Mouse (Mus musculus): Measurements from ENCODE around the gene Doc2a. TPM values are rescaled to one million over a fixed set of nuclear protein-coding genes. Genes with fewer than 3 reads are reported as not detected.
A peak's percentile ranks its signal among the peaks of the same experiment; 100 is the strongest.

The Doc2a gene
- polyA plus RNA-seq, 1 experiment, result not detected

GRCm38 (mm10) chr7:126877239-126877638 is 30.0 kb downstream of the Doc2a start:
- TF ChIP-seq POLR2A (IDR thresholded peaks at IDR 0.05; ENCODE audit: insufficient read depth, low read depth, low read length) (no peak), CTCF (IDR thresholded peaks at IDR 0.05; ENCODE audit: insufficient read depth, low read depth, low read length) (no peak)
- 97% methylated on average over 1 of the region's 1 CpGs for WGBS
- Histone ChIP-seq H3K27ac (ENCODE audit: insufficient read depth, low read depth, low read length) (no peak overlapping the region), H3K4me3 (ENCODE audit: insufficient read depth, low read depth, low read length) (no peak overlapping the region), H3K4me1 (ENCODE audit: control insufficient read depth, insufficient read depth, low read length) (peaks cover 9% of the 10 kb centered on the region)

DNA sequence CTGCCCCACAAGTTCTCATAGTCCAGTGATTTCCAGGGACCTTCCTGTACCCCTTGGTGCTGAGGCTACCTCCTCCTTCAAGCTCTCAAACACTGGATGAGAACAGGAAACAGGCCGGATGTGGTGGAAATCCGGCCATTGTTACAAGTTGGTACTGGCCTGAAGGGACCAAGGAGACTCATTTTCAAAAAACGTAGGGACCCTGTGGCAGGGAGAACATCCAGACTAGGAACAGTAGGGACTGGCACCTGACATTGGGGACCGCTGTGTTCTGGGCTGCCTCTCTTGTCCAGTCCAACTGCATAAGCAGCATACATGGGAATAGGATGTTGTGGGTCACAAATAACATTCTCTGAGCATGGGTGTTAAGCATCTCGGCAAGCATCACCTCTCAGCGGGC is 33.8 kb downstream of the Doc2a start:
- H3K27ac ChIP-seq (ENCODE audit: insufficient read depth, low read depth, low read length), result no peak overlapping the region

GRCm38 (mm10) chr7:126883731-126884181 is 36.5 kb downstream of the Doc2a start:
- peaks cover 13% of the 10 kb centered on the region for H3K4me1 ChIP-seq (ENCODE audit: control insufficient read depth, insufficient read depth, low read length)
- TF ChIP-seq POLR2A (IDR thresholded peaks at IDR 0.05; ENCODE audit: insufficient read depth, low read depth, low read length), result no peak
- TF ChIP-seq CTCF (IDR thresholded peaks at IDR 0.05; ENCODE audit: insufficient read depth, low read depth, low read length), result no peak
- WGBS, result 0% methylated on average over 15 of the region's 15 CpGs
- H3K27ac ChIP-seq (ENCODE audit: insufficient read depth, low read depth, low read length), result peak overlapping the region; percentile 98
- peak overlapping the region; percentile 94 for H3K4me3 ChIP-seq (ENCODE audit: insufficient read depth, low read depth, low read length)

More for the DNA sequence above, 33.8 kb downstream of the Doc2a start:
- Histone ChIP-seq H3K4me1 (ENCODE audit: control insufficient read depth, insufficient read depth, low read length) (peaks cover 11% of the 10 kb centered on the region), H3K4me3 (ENCODE audit: insufficient read depth, low read depth, low read length) (no peak overlapping the region)
- no peak for TF ChIP-seq POLR2A (IDR thresholded peaks at IDR 0.05; ENCODE audit: insufficient read depth, low read depth, low read length)
- TF ChIP-seq CTCF (IDR thresholded peaks at IDR 0.05; ENCODE audit: insufficient read depth, low read depth, low read length), result no peak
- 43% methylated on average over 6 of the region's 6 CpGs for WGBS

GRCm38 (mm10) chr7:126884286-126885164 is 37.3 kb downstream of the Doc2a start, which contains the start of gene Taok2:
Gene Taok2, minus strand, starts transcription at chr7:126884703.
- under 1% methylated on average over 56 of the region's 56 CpGs for WGBS
- peak within 1 kb of the TSS; percentile 98 for H3K27ac ChIP-seq (ENCODE audit: insufficient read depth, low read depth, low read length)
- H3K4me1 ChIP-seq (ENCODE audit: control insufficient read depth, insufficient read depth, low read length), result peaks cover 13% of the 10 kb centered on the region
- TF ChIP-seq POLR2A (IDR thresholded peaks at IDR 0.05; ENCODE audit: insufficient read depth, low read depth, low read length), result peak; percentile 97
- no peak for TF ChIP-seq CTCF (IDR thresholded peaks at IDR 0.05; ENCODE audit: insufficient read depth, low read depth, low read length)
- H3K4me3 ChIP-seq (ENCODE audit: insufficient read depth, low read depth, low read length), result peak within 1 kb of the TSS; percentile 94

GRCm38 (mm10) chr7:126887281-126887680 is 40.1 kb downstream of the Doc2a start:
- peaks cover 4% of the 10 kb centered on the region; the same call in 1 of the 2 replicates for H3K4me1 ChIP-seq (ENCODE audit: control insufficient read depth, insufficient read depth, low read length)
- WGBS, result 96% methylated on average over 5 of the region's 5 CpGs
- H3K27ac ChIP-seq (ENCODE audit: insufficient read depth, low read depth, low read length), result no peak overlapping the region
- H3K4me3 ChIP-seq (ENCODE audit: insufficient read depth, low read depth, low read length), result no peak overlapping the region
- TF ChIP-seq POLR2A (IDR thresholded peaks at IDR 0.05; ENCODE audit: insufficient read depth, low read depth, low read length) (no peak), CTCF (IDR thresholded peaks at IDR 0.05; ENCODE audit: insufficient read depth, low read depth, low read length) (no peak)

DNA sequence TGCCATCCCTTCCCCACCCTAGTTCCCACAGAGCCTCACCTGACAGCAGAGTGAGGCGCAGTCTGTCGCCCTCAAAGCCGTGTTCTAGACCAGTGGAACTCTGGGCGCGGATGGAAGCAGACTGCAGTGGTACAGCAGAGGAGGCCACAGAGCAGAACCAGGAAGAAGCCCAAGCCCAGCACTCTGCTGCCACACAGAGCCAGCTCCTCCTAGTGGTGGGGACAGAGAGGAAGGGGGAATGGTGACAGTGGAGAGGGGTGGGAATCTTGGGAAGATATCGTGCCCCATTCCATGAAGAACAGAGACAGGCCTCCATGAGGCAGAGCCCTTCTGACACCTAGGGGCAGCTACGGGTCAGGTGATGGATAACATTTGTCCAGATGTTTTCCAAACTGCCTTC is 41.6 kb downstream of the Doc2a start:
- 54% methylated on average over 7 of the region's 7 CpGs for WGBS
- Histone ChIP-seq H3K27ac (ENCODE audit: insufficient read depth, low read depth, low read length) (no peak overlapping the region), H3K4me3 (ENCODE audit: insufficient read depth, low read depth, low read length) (no peak overlapping the region), H3K4me1 (ENCODE audit: control insufficient read depth, insufficient read depth, low read length) (0 out of 2 replicates have a peak, but pooled peaks cover 2% of the 10 kb centered on the region)
- TF ChIP-seq POLR2A (IDR thresholded peaks at IDR 0.05; ENCODE audit: insufficient read depth, low read depth, low read length) (no peak), CTCF (IDR thresholded peaks at IDR 0.05; ENCODE audit: insufficient read depth, low read depth, low read length) (0 out of 2 replicates have a peak, but pooled peaks have one; percentile 21)

DNA sequence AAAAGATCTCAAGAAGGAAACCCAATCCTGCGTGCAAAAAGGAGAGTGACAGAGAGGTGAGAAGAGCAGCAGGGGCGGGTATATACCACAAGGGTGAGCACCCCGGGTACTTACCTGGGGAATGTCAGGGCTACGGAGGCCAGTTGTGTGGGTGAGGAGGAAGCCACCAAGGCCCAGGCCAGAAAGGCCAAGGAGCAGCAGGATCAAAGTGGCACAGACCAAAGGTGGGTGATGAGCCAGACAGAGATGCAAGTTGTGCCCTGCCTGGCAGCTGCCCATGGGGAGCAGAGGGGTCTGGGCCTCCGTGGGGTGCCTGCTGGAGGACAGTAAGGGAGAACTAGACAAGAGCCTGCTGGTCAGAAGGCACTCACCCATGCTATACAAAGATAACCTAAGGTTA is 49.7 kb downstream of the Doc2a start:
- peaks cover 10% of the 10 kb centered on the region for H3K4me1 ChIP-seq (ENCODE audit: control insufficient read depth, insufficient read depth, low read length)
- H3K27ac ChIP-seq (ENCODE audit: insufficient read depth, low read depth, low read length), result no peak overlapping the region
- WGBS, result 87% methylated on average over 5 of the region's 5 CpGs
- TF ChIP-seq CTCF (IDR thresholded peaks at IDR 0.05; ENCODE audit: insufficient read depth, low read depth, low read length) (no peak), POLR2A (IDR thresholded peaks at IDR 0.05; ENCODE audit: insufficient read depth, low read depth, low read length) (no peak)
- H3K4me3 ChIP-seq (ENCODE audit: insufficient read depth, low read depth, low read length), result no peak overlapping the region

GRCm38 (mm10) chr7:126897390-126898101 is 50.3 kb downstream of the Doc2a start:
- peak overlapping the region; percentile 84 for H3K4me3 ChIP-seq (ENCODE audit: insufficient read depth, low read depth, low read length)
- peaks cover 10% of the 10 kb centered on the region for H3K4me1 ChIP-seq (ENCODE audit: control insufficient read depth, insufficient read depth, low read length)
- no peak for TF ChIP-seq POLR2A (IDR thresholded peaks at IDR 0.05; ENCODE audit: insufficient read depth, low read depth, low read length)
- no peak for TF ChIP-seq CTCF (IDR thresholded peaks at IDR 0.05; ENCODE audit: insufficient read depth, low read depth, low read length)
- 13% methylated on average over 16 of the region's 16 CpGs for WGBS
- peak overlapping the region; percentile 91 for H3K27ac ChIP-seq (ENCODE audit: insufficient read depth, low read depth, low read length)
